Mouse (Mus musculus) splenic B cell, adult 2 months (primary cell): ENCODE data around the gene Kdm8.
"Not testable (repeated sequence)": the region's sequence is repeated elsewhere in the genome, so short reads cannot be mapped to it uniquely, and the experiment has no call there.

Experiments
- DNase-seq: peaks from one replicate; pipeline ENCODE4 v3.0.0-alpha.2; 2011; ENCODE audit warnings: low read depth, low spot score
- H3K27me3 ChIP-seq: 2 replicates; pipeline ENCODE4 v1.6.1; 2012; ENCODE audit warnings: mild to moderate bottlenecking, low read length, moderate library complexity, mixed read lengths; ENCODE audit not compliant: control insufficient read depth, poor library complexity, insufficient read depth, severe bottlenecking
- H3K36me3 ChIP-seq: 2 replicates; pipeline ENCODE4 v1.6.1; 2012; ENCODE audit warnings: mild to moderate bottlenecking, low read length, moderate library complexity, mixed read lengths; ENCODE audit not compliant: control insufficient read depth, poor library complexity, insufficient read depth, severe bottlenecking

Kdm8 gene

DNA sequence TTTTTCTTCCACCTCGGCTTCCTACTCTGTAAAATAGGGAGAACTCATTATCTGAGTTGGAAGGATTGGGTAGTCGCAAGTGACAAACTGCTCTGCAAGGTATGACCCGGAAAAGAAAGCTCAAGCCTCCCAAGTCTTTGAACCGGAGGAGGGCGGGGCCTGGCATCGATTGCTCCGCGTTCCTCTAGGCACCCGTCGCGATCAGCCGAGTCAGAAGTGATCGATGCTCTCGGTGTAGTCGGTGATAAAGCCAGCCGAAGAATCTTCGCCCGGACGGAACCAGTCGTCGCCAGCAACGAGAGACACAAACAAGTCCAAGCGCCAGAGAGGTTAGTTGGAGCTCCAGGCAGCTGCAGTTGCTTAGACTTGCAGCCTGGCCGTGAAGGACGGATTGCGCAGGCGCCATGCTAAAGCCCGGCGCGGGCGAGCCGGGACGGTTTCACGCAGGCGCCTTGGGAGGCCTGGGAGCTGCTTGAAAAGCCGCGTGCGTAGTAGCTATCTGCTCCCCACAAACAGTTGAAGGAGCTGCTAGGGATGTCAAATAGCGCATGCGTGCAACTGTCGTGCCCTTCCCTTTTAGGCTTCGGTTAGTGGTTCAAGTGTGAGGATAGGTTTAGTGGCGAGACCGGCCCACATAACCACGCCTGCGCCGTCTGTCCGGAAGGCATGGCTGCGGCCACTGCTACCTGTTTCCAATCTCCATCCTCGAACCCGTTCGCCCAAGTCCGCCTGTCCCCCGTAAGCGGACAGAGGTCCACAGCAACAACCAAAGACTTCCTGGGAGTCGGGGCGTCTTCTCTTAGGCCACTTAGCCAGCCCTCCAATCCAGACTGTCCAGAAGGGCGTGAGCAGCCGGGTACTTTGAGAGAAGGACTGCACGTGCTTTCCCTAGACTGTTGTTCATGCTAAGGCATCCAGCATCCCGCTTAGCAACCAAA, at the start of gene Kdm8:
Kdm8 (plus strand) TSS at position 213 of the 938 bp plus-strand sequence.
- Histone ChIP-seq H3K27me3 (no peaks in the 10 kb centered on the region), H3K36me3 (no peaks in the 10 kb centered on the region)

DNA sequence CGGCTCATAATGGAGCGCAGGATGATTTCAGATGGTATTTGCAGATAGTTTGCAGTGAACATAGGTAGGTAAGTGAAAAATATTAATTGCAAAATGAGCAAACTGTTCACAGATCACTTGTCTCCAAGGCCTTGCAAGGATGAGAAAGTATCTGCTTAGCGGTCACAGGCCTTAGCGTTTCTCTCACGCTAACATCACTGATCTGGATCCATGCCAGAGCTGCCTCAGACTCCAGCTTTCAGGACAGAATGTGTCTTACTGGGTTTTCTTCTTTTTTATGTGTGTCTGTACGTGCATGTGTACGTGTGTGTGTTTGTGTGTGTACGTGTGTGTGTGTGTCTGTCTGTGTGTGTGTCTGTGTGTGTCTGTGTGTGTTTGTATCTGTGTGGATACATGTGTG, 46.4 kb upstream of the Kdm8 start:
- Histone ChIP-seq H3K36me3 (no peaks in the 10 kb centered on the region), H3K27me3 (no peaks in the 10 kb centered on the region)
- no peak for DNase-seq

More for the DNA sequence above, at the start of gene Kdm8:
- peak; percentile 96 for DNase-seq

DNA sequence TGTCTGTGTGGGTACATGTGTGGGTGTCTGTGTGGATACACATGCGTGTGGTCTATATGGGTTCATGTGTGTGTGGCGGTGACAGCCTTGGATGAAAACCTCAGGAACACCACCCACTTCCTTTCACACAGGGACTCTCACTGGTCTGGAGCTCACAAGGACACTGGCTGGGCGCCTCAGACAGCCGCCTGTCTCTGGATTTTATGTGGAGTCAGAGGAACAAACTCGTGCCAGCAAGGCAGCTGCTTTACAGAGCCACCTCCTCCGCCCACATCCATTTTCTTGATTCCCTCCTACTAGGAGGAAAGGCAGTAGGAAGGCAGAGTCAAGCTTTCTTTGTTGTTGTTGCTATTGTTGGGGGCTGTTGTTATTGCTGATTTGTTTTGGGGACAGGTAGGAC, 45.8 kb upstream of the Kdm8 start:
- no peak for DNase-seq
- Histone ChIP-seq H3K36me3 (no peaks in the 10 kb centered on the region), H3K27me3 (no peaks in the 10 kb centered on the region)

DNA sequence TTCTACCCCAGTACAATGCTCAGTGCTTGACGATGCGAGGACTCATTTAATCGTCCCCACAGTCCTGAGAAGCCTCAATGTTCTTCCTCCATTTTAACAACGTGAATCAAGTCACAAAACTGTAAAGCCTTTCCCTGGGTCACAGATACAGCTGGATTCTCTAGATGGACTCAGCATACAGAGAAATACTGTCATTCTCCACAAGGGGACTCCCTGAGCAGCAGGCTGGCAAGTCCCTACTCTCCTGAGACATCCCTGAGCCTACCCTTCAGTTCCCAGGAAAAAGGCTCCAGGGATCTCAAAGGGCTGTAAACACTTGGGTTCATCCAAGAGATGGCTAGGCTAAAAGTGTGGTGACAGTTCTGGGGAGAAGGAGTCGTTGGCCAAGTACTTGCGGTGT, 37.3 kb upstream of the Kdm8 start:
- Histone ChIP-seq H3K27me3 (no peaks in the 10 kb centered on the region; the same call in 1 of the 2 replicates), H3K36me3 (no peaks in the 10 kb centered on the region)
- no peak for DNase-seq

DNA sequence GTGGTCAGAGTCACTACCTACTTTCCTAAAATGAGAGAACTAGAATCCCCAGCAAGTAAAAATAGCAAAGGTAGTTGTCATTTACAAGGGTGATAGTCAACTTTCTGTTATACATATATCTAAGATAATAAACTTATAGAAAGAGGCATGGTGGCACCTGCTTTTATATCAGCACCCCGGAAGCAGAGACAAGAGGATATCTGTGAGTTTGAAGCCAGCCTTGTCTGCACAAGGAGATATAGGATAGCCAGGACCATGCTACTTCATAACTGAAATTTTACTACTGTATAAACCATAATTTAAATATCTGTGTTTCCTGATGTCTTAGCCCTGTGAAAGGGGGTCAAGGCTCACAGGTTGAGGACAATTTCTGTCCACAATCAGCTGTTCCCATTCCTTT, 29.4 kb upstream of the Kdm8 start:
- no peak for DNase-seq
- no peaks in the 10 kb centered on the region for H3K36me3 ChIP-seq

DNA sequence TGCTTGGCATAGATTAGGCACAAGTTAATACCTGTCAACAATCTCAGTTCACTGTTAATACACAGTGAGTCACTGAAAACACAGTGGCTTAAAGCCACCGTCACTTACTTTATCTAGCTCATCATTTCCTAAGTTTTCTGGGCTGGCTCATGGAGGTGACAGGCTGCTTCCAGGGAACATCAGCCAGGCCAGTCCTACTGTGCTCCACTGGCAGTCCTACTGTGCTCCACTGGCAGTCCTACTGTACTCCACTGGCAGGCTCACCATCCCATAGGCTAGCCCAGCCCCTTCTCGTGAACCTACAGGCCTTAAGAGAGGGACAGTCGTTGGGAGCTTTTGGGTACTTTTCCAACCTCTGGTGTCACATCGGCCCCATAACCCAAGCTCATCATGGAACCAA, 28.7 kb upstream of the Kdm8 start:
- H3K27me3 ChIP-seq, result no peaks in the 10 kb centered on the region
- no peak for DNase-seq
- H3K36me3 ChIP-seq, result no peaks in the 10 kb centered on the region

More for the DNA sequence above, 29.4 kb upstream of the Kdm8 start:
- H3K27me3 ChIP-seq, result no peaks in the 10 kb centered on the region

DNA sequence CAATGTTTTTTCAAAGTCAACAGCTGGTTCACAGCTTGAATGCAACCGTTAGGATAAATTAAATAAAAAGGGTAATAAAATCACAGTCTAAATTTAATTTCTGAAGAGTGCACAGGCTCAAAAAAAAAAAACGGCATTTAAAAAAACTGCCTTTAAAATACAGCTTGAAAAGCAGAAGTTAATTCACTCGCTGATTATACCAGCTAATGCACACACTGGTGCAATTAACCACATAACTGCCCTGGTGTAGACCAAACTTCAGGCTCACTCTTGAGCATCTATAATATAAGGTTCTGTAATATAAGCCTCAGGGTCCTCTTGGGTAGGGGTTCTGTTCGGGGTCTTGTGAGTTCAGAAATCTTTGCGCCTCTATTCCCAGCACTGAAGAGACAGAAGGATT, 27.7 kb upstream of the Kdm8 start:
- DNase-seq, result no peak
- Histone ChIP-seq H3K27me3 (no peaks in the 10 kb centered on the region), H3K36me3 (no peaks in the 10 kb centered on the region)

DNA sequence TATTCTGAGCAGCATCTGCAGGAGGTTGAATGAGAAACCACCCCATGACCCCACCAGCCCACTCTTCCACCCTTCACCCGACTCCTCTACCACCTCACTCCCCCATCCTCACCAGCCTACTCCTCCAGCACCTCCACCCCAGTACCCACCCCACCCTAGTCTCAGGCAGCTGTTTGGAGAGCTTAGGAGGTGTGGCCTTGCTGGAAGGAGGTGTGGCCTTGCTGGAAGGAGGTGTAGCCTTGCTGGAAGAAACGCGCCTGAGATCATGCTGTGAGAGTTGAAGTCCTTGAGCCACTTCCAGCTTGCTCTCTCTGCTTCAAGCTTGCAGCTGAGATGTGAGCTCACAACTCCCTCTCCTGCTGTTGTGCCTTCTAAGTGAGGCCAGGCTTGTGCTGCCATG, 26.1 kb upstream of the Kdm8 start:
- peak; percentile 5 for DNase-seq
- H3K27me3 ChIP-seq, result no peaks in the 10 kb centered on the region
- H3K36me3 ChIP-seq, result no peaks in the 10 kb centered on the region

DNA sequence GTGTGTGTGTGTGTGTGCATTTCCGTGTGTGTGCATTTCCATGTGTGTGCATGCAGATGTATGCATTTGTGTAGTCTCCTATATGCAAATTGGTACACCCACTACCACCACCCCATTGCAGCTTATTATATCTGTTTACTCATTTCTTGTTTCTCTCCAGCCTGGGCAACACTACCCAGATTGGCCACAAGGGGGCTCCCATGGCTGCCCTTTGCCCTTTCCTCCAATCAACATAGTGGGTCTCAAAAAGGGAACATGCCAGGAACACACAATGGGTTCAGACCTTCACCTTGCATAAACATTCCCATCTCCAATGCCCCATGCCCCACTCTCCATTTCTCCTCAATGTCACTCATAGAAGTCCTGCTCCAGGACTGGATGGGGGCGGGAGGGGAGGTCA, 24.3 kb upstream of the Kdm8 start:
- peak; percentile 84 for DNase-seq
- no peaks in the 10 kb centered on the region for H3K36me3 ChIP-seq

DNA sequence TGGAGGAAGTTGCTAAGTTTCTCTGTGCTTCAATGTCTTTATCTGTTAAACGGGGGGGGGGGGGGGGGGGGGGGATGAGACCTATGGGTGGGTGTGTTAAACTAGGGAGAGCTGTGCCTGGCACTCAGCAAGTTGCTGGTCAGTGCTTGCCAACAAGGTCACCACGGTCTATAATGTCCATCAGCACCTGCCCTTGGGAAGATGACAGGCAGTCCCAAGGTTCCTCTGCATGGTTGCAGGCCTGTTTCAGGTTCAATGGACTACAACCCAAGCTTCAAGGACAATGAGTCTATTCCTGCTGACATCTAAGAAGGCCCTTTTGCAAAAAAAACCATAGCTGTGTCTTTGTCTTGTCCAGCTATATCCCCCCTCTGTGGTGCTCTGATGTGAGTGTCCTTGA, 22.6 kb upstream of the Kdm8 start:
- Histone ChIP-seq H3K27me3 (no peaks in the 10 kb centered on the region), H3K36me3 (no peaks in the 10 kb centered on the region)
- no peak for DNase-seq

More for the DNA sequence above, 24.3 kb upstream of the Kdm8 start:
- H3K27me3 ChIP-seq, result no peaks in the 10 kb centered on the region

DNA sequence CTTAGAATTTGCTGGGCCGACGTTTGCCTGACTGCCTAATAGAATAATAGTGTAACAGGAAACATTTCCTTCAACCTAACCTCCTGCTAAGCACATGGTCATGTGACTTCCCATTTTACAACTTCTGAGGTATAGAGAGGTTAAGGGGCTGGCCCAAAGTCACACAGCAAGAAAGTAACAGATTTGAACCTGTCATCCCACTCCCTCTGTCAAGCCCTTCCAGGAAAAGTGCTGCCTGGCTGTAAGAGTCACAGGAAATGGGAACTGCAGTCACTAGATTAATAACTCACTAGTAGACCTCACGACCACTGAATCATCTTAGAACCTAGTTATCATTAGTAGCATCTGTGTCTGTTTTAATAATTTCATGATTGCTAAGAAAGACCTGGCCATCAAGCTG, 21.4 kb upstream of the Kdm8 start:
- Histone ChIP-seq H3K27me3 (no peaks in the 10 kb centered on the region), H3K36me3 (no peaks in the 10 kb centered on the region)
- peak; percentile 59 for DNase-seq

DNA sequence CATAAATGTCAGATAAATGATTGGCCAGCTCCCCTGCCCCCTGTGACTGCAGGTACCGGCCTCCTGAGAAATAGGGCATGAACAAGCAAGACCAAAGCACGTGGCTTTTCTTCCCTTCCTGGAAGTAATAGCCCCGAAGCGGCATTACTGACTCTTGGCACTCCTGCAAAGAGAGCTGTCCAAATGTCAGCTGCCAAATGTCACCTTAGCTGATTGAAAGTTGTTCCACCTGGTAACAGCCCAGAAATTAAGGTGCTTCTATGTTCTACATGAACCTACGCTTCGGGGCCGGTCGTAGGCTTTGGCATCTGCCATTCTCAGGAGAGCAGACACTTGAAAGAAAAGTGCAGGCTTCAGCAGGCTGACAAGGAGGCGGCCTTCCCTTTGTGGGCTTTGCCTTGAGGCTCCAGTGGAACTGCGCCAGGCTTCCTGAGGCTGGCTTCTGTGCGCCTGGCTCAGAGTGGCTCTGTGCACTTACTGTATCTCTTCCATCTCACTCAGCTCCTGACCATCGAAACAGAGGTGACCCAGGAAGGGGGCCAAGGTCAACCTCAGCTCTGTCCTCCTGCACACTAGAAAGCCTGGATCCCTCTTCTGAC, 16.9 kb upstream of the Kdm8 start:
- Histone ChIP-seq H3K27me3 (no peaks in the 10 kb centered on the region), H3K36me3 (no peaks in the 10 kb centered on the region)
- no peak for DNase-seq

DNA sequence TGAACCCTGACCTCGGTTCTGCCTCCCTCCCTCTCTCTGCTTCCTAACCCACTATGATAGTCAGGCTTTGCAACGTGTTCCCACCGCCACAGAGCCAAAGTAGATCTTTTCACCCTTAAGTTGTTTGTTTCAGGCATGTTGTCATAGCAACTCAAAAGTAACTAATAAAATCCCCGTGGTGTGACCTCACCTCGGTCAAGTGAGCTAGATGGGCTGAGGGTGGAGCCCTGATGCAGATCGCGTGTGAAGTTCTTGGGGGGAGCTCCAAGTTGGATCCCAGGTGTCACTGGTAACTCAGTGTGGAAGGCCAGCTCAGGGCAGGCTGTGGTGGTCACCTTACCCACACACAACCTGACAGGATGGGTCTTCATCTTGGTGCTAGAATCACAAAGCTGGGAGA, 16.1 kb upstream of the Kdm8 start:
- Histone ChIP-seq H3K27me3 (no peaks in the 10 kb centered on the region), H3K36me3 (no peaks in the 10 kb centered on the region)
- no peak for DNase-seq

DNA sequence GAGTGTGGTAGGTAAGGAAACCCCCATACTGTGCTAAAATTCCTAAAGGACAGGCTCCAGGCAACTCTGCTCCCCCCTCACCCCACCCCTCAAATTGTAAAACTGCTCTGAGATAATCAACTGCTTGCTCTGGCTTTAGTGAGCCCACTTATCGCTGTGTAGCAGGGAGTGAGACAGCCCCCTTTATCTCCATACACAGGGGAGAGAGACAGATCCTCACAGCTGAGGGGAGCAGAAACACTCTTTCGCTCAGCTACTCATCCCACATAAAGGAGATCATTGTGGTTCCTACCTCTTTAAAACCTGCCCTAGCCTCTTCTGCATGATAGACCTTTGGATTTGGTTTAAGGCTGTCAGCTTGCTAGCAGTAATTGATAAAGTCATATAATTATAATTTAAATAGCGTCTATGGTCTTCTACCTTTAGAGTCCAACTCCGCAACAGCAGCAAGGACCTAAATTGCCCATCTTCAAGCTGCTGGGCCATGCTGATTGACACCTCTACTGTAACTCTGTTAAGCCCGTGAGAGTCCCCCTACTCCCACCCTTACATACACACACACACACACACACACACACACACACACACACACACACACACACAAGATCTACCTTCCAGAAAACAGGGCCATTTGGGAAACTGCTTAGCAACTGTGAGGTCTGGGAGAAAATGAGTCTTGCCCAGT, 15.5 kb upstream of the Kdm8 start:
- not testable (repeated sequence) for H3K36me3 ChIP-seq, H3K27me3 ChIP-seq, DNase-seq
